Mouse (Mus musculus): ENCODE measurements at regions not wholly inside any gene's neighbourhood (a gene's known extent, or its start where the extent isn't known, plus 50 kb on each side); places are given as distances from the start of the nearest gene placed in this dataset.

DNA sequence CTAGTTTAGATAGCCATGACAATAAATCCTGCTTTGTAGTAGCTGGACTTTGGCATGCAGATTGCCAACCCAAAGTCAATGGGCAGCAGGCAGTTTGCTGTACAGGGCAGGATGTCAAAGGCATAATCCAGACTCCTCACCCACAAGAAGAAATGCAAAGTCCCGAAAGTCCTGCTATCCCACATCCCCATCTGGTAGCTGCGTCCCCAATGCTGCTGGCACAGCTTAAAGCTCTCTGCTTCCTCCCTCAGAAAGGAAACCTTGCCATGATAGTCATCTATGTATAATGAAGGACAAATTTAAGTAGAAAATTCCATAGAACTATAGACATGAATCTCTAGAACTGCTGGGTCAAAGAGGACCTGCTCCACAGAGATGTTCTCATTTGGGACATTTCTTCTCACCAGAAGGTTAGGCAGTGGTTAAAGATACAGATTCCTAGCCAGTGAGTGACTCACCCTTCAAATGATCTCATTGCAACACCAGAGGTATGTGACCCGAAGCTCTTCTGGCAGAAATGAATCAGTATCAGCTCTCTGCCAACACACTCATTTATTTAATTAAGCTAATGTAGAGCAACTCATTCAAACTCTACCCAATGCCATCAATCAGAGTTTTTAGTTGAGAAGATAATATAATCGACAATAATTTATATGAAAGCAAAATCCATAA lies 217.3 kb upstream of the Tusc1 start:
- H3K9me3 ChIP-seq (ENCODE audit: control insufficient read depth, low read length) = no peaks in the 10 kb centered on the region
- ATAC-seq (ENCODE audit: low FRiP score, low TSS enrichment) = no peak
- no peaks in the 10 kb centered on the region for H3K36me3 ChIP-seq (ENCODE audit: control insufficient read depth, insufficient read depth, low read length)
- H3K4me3 ChIP-seq (ENCODE audit: low read length) = no peak overlapping the region
- H3K9ac ChIP-seq (ENCODE audit: low read depth, low read length) = no peak overlapping the region
- no peaks in the 10 kb centered on the region for H3K27me3 ChIP-seq (ENCODE audit: control insufficient read depth, insufficient read depth, low read length)
- H3K4me2 ChIP-seq (replicated peaks; ENCODE audit: low read depth, low read length) = no peak overlapping the region
- H3K27ac ChIP-seq (ENCODE audit: low read depth, low read length) = no peak overlapping the region
- 65% methylated on average over 4 of the region's 4 CpGs for WGBS
- no peaks in the 10 kb centered on the region for H3K4me1 ChIP-seq (ENCODE audit: control insufficient read depth, insufficient read depth, low read length)

DNA sequence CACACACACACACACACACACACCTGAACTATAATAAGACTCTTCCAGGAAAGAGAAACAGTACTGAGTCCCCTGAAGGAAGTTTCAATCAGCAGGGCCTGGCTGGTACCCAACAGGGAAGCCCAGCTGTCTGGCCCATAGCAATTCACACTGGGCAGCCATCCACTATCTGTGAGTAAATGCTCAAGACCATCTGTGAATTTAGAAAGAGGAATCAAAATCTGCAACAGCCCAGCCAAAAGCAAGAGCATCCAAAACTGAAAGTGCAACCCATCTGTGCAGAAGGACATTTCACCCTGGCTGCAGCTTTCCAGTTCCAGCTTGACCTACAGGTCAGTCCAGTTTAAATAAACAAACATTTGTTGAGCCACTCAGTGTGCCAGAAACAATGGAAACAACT lies 215.8 kb upstream of the Tusc1 start:
- H3K9me3 ChIP-seq (ENCODE audit: control insufficient read depth, low read length) = no peaks in the 10 kb centered on the region
- H3K9ac ChIP-seq (ENCODE audit: low read depth, low read length) = no peak overlapping the region
- ATAC-seq (ENCODE audit: low FRiP score, low TSS enrichment) = no peak
- no peaks in the 10 kb centered on the region for H3K4me1 ChIP-seq (ENCODE audit: control insufficient read depth, insufficient read depth, low read length)
- no peak overlapping the region for H3K4me3 ChIP-seq (ENCODE audit: low read length)
- H3K4me2 ChIP-seq (replicated peaks; ENCODE audit: low read depth, low read length) = no peak overlapping the region
- H3K27me3 ChIP-seq (ENCODE audit: control insufficient read depth, insufficient read depth, low read length) = no peaks in the 10 kb centered on the region
- no peaks in the 10 kb centered on the region for H3K36me3 ChIP-seq (ENCODE audit: control insufficient read depth, insufficient read depth, low read length)
- H3K27ac ChIP-seq (ENCODE audit: low read depth, low read length) = no peak overlapping the region

DNA sequence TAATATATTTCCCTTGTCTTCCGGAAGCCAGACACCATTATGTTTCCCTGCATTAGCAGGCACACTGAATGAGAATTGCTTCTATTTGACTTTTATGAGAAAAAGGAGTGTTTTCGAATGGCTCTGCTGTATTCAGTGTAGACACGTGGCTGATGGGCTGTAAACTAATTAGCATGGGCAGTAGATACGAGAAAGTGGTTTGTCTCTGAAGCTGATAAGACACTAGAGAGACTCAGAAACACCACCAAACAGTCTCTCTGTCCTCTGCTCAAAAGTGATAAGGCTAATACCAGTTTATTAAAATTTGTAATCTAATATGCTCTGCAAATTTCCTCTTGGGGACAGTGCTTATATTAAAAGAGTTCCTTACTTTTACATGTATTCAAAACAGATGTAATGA lies 205.3 kb upstream of the Tusc1 start:
- 16% methylated on average over 4 of the region's 4 CpGs for WGBS
- ATAC-seq (ENCODE audit: low FRiP score, low TSS enrichment) = peak; percentile 77
- no peaks in the 10 kb centered on the region for H3K27me3 ChIP-seq (ENCODE audit: control insufficient read depth, insufficient read depth, low read length)

DNA sequence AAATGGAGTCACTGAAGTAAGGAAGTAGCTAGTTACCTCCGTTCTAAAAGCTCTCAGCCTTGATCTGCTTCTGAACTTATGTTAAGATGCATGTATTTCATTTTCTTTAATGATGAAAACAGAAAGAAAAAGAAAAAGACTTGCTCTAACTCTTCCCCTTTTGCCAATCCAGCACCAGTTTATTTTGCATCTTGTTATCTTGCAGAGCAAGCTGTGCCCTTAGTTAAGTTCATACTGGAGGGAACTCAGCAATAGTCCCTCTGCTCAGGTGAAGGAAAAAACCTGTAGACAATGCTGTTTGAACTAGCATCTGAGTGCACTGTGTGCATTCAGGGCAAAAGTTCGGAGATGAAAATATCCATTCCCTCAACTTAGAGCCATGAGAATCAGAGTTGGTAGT lies 192.1 kb upstream of the Tusc1 start:
- Histone ChIP-seq H3K36me3 (ENCODE audit: control insufficient read depth, insufficient read depth, low read length) (no peaks in the 10 kb centered on the region), H3K4me3 (ENCODE audit: low read length) (no peak overlapping the region), H3K4me1 (ENCODE audit: control insufficient read depth, insufficient read depth, low read length) (no peaks in the 10 kb centered on the region), H3K27ac (ENCODE audit: low read depth, low read length) (no peak overlapping the region), H3K27me3 (ENCODE audit: control insufficient read depth, insufficient read depth, low read length) (no peaks in the 10 kb centered on the region), H3K9me3 (ENCODE audit: control insufficient read depth, low read length) (no peaks in the 10 kb centered on the region), H3K9ac (ENCODE audit: low read depth, low read length) (no peak overlapping the region), H3K4me2 (replicated peaks; ENCODE audit: low read depth, low read length) (no peak overlapping the region)
- 61% methylated on average over 2 of the region's 2 CpGs for WGBS
- ATAC-seq (ENCODE audit: low FRiP score, low TSS enrichment) = no peak

More for the DNA sequence above, 205.3 kb upstream of the Tusc1 start:
- Histone ChIP-seq H3K27ac (ENCODE audit: low read depth, low read length) (no peak overlapping the region), H3K4me2 (replicated peaks; ENCODE audit: low read depth, low read length) (no peak overlapping the region), H3K36me3 (ENCODE audit: control insufficient read depth, insufficient read depth, low read length) (no peaks in the 10 kb centered on the region), H3K4me1 (ENCODE audit: control insufficient read depth, insufficient read depth, low read length) (no peaks in the 10 kb centered on the region), H3K9me3 (ENCODE audit: control insufficient read depth, low read length) (no peaks in the 10 kb centered on the region), H3K9ac (ENCODE audit: low read depth, low read length) (no peak overlapping the region), H3K4me3 (ENCODE audit: low read length) (no peak overlapping the region)

DNA sequence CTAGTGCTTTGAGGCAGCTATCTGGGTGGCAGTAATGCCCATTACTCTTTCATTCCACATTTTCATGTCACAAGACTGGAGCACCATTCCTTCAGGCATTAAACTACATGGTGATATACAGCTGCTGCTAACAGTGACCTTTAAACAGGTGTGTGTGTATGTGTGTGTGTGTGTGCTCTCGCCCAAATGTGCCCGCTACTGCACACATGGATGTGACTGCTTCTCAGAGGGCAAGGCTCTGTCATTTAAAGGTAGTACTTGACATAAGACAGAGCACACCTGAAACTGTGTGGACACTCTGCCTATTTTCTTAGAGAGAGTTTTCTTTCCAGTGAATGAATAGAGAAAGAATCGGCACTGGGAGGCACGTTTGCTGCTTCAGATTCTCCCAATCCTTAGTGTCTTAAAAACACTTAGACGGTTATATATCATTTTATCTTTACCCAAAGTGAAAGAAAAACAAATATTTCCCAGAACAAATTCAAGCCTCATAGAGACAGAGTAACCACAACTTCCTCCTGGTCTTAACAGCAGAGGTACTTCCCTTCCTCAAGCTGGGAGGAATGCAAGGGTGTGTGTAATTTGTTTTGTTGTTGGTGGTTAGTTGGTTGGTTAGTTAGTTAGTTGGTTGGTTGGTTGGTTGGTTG lies 185.3 kb upstream of the Tusc1 start:
- no peak overlapping the region for H3K4me2 ChIP-seq (replicated peaks; ENCODE audit: low read depth, low read length)
- H3K9ac ChIP-seq (ENCODE audit: low read depth, low read length) = no peak overlapping the region
- H3K4me1 ChIP-seq (ENCODE audit: control insufficient read depth, insufficient read depth, low read length) = no peaks in the 10 kb centered on the region
- H3K4me3 ChIP-seq (ENCODE audit: low read length) = no peak overlapping the region
- no peaks in the 10 kb centered on the region for H3K36me3 ChIP-seq (ENCODE audit: control insufficient read depth, insufficient read depth, low read length)
- no peaks in the 10 kb centered on the region for H3K27me3 ChIP-seq (ENCODE audit: control insufficient read depth, insufficient read depth, low read length)
- WGBS = 79% methylated on average over 5 of the region's 5 CpGs
- no peaks in the 10 kb centered on the region for H3K9me3 ChIP-seq (ENCODE audit: control insufficient read depth, low read length)
- no peak overlapping the region for H3K27ac ChIP-seq (ENCODE audit: low read depth, low read length)
- ATAC-seq (ENCODE audit: low FRiP score, low TSS enrichment) = no peak

DNA sequence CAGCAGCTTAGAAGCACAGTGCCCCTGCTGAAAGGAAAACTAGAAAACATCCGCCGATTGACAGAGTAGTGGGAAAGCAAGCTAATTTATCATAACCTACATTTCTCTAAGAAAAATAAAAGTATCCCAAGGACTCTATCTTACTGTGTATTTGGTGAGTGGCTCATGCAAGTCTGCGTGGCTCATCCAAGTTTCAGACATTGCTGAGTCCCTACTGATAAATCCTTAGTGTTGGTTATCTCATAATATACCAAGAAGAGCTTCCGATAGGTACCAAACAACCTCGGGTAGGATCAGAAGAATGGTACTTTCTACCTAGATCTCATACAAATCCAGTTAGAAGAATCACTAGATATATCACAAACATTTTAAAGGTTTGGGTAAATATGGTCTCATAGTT lies 183.6 kb upstream of the Tusc1 start:
- Histone ChIP-seq H3K36me3 (ENCODE audit: control insufficient read depth, insufficient read depth, low read length) (no peaks in the 10 kb centered on the region), H3K9me3 (ENCODE audit: control insufficient read depth, low read length) (no peaks in the 10 kb centered on the region), H3K4me1 (ENCODE audit: control insufficient read depth, insufficient read depth, low read length) (no peaks in the 10 kb centered on the region), H3K9ac (ENCODE audit: low read depth, low read length) (no peak overlapping the region), H3K27me3 (ENCODE audit: control insufficient read depth, insufficient read depth, low read length) (no peaks in the 10 kb centered on the region), H3K27ac (ENCODE audit: low read depth, low read length) (no peak overlapping the region), H3K4me2 (replicated peaks; ENCODE audit: low read depth, low read length) (no peak overlapping the region), H3K4me3 (ENCODE audit: low read length) (no peak overlapping the region)
- no peak for ATAC-seq (ENCODE audit: low FRiP score, low TSS enrichment)
- WGBS = 90% methylated on average over 5 of the region's 5 CpGs

DNA sequence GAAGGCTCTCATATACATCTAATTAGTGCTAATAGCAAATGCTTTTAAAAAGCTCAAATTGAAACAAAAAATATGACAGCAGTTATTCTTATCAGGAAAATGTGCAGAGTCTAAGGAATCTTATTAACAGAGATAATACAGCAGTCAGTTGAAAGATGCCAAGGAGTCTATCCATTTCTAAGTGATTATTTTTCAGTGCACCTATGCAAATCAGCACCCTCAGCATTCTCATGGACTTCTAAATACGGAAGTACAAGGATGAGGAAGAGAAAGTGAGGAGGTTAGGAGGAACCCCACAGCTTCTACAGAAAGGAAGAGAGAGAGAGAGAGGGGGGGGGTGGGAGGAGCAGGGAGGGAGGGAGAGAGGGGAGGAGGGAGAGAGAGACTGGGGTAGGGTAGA lies 175.5 kb upstream of the Tusc1 start:
- Histone ChIP-seq H3K27ac (ENCODE audit: low read depth, low read length) (no peak overlapping the region), H3K9me3 (ENCODE audit: control insufficient read depth, low read length) (no peaks in the 10 kb centered on the region), H3K36me3 (ENCODE audit: control insufficient read depth, insufficient read depth, low read length) (no peaks in the 10 kb centered on the region), H3K9ac (ENCODE audit: low read depth, low read length) (no peak overlapping the region), H3K4me3 (ENCODE audit: low read length) (no peak overlapping the region), H3K4me1 (ENCODE audit: control insufficient read depth, insufficient read depth, low read length) (no peaks in the 10 kb centered on the region), H3K27me3 (ENCODE audit: control insufficient read depth, insufficient read depth, low read length) (no peaks in the 10 kb centered on the region), H3K4me2 (replicated peaks; ENCODE audit: low read depth, low read length) (no peak overlapping the region)
- 32% methylated on average over 1 of the region's 1 CpGs for WGBS
- no peak for ATAC-seq (ENCODE audit: low FRiP score, low TSS enrichment)

DNA sequence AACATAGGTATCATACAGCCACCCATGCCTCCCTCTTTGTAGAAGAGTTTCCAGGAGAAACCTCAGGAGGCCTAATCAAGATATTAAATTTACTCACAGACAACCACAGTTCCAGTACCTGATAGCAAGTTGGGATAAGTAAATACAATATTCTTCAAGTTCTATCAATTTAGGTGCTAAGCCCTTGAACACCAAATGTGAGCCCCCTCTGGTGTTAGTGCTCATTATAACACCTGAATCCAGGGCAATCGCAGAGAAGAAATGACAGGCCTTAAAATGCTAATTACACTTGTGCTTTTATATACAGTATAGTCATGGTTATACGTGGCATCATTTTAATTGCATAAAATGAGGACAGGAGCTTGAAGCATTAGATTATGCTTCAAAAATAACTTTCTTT lies 161.6 kb upstream of the Tusc1 start:
- Histone ChIP-seq H3K9me3 (ENCODE audit: control insufficient read depth, low read length) (no peaks in the 10 kb centered on the region), H3K4me1 (ENCODE audit: control insufficient read depth, insufficient read depth, low read length) (no peaks in the 10 kb centered on the region), H3K36me3 (ENCODE audit: control insufficient read depth, insufficient read depth, low read length) (no peaks in the 10 kb centered on the region), H3K27ac (ENCODE audit: low read depth, low read length) (no peak overlapping the region), H3K4me3 (ENCODE audit: low read length) (no peak overlapping the region), H3K4me2 (replicated peaks; ENCODE audit: low read depth, low read length) (no peak overlapping the region), H3K9ac (ENCODE audit: low read depth, low read length) (no peak overlapping the region), H3K27me3 (ENCODE audit: control insufficient read depth, insufficient read depth, low read length) (no peaks in the 10 kb centered on the region)
- 71% methylated on average over 2 of the region's 2 CpGs for WGBS
- ATAC-seq (ENCODE audit: low FRiP score, low TSS enrichment) = no peak

DNA sequence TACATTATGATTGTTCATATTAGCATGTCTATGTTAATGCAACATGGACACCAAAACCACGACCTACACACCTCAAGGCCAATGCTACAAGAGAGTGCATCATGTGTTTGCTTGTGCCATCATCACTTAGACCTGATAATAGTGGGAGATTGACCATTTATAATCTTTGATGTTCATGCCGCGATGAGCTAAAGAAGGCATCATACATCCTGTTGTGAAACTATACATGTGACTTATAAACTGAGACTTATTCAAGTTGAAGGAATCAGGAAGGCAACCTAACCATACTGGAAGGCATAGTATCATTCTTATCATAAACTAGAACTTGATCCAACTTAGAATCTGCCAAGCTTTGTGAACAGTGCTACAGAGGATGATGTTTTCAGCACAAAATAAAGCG lies 159.0 kb upstream of the Tusc1 start:
- no peak for ATAC-seq (ENCODE audit: low FRiP score, low TSS enrichment)
- Histone ChIP-seq H3K4me2 (replicated peaks; ENCODE audit: low read depth, low read length) (no peak overlapping the region), H3K36me3 (ENCODE audit: control insufficient read depth, insufficient read depth, low read length) (no peaks in the 10 kb centered on the region), H3K4me1 (ENCODE audit: control insufficient read depth, insufficient read depth, low read length) (no peaks in the 10 kb centered on the region), H3K9me3 (ENCODE audit: control insufficient read depth, low read length) (no peaks in the 10 kb centered on the region), H3K9ac (ENCODE audit: low read depth, low read length) (no peak overlapping the region), H3K27ac (ENCODE audit: low read depth, low read length) (no peak overlapping the region), H3K4me3 (ENCODE audit: low read length) (no peak overlapping the region), H3K27me3 (ENCODE audit: control insufficient read depth, insufficient read depth, low read length) (no peaks in the 10 kb centered on the region)
- WGBS = 92% methylated on average over 4 of the region's 4 CpGs

Data from kidney, embryonic 14.5 days (tissue).